25 mouse cellular contexts compared by ENCODE assay signal in the genomic region with DNA sequence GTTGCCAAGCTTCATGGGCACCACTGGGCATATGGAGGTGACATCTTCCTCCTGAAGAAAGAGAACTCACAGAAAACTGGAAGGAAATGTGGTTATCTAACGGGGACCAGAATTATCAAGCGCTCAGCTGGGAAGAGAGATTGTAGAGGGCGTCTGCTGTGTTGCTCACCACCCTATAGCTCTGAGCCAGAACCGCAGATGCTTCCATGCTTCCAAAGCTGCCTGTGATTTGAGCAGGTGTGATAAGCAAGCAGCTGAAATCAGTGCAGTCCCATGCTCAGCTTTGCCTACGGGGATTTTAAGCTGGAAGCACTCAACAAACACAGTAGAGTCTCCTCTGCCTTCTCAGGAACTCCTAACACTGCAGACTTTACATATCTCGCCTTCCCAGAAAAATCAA.
A peak's percentile ranks its signal among the peaks of the same experiment; 100 is the strongest.
DNase-seq lines count a peak whose midpoint lies in the region; ATAC-seq and TF ChIP-seq lines count a peak whose summit lies in the region.
"Had no signal": no experiment of that assay in that cellular context is flagged by ENCODE, and none has a peak within 500 bp of the region (broad histone marks: within the 10 kb centered on the region; RNA-seq: fewer than 3 reads in every experiment).

No protein-coding gene starts in this region.

- H3K9ac ChIP-seq in MEL (ENCODE audit: control insufficient read depth, low read depth, low read length, poor library complexity, severe bottlenecking) = no peak overlapping the region
- no peak overlapping the region for H3K9ac ChIP-seq in hindbrain, embryonic 14.5 days
- H3K9ac ChIP-seq: embryonic facial prominence, embryonic 15.5 days; hindbrain, embryonic 13.5 days; midbrain, embryonic 15.5 days; neural tube, embryonic 12.5 days had no signal

- ATAC-seq in hindbrain, embryonic 14.5 days (ENCODE audit: low FRiP score) = no peak
- ATAC-seq: activated CD4-positive, CD25-positive, alpha-beta regulatory T cell, adult 4 months; inflammation-experienced regulatory T-cells, adult 6 months; lung, postnatal 0 days; midbrain, embryonic 15.5 days had no signal

- intact Hi-C loops in heart, postnatal 14 days (cut with DNase I) = no loop called here

- TF ChIP-seq POLR2A in MEL (IDR thresholded peaks at IDR 0.05; ENCODE audit: control insufficient read depth in 1 of 2, insufficient read depth in 1 of 2, low read depth in 1 of 2, low read length in 2 of 2, poor library complexity in 1 of 2) = no peak
- TF ChIP-seq POLR2A in brain, embryonic 14.5 days (IDR thresholded peaks at IDR 0.05; ENCODE audit: borderline replicate concordance, extremely low read depth, insufficient read depth, insufficient read length, poor library complexity, severe bottlenecking) = no peak

- DNase-seq in heart, adult 11 months = peak; percentile 30
- DNase-seq in heart, postnatal 14 days = no peak
- peak; percentile 6 for DNase-seq in MEL (ENCODE audit: low read depth, low spot score)
- peak; percentile 60 for DNase-seq in brain, embryonic 14.5 days (ENCODE audit: low read depth)
- DNase-seq in right cerebral cortex, postnatal 25 days = peak; percentile 26
- no peak for DNase-seq in Muller cell, postnatal 12 days (ENCODE audit: inconsistent ontology term)
- no peak for DNase-seq in hindbrain, embryonic 14.5 days (ENCODE audit: low spot score)
- DNase-seq: adrenal gland, postnatal 10 days; B cell, adult 2 months; cerebellum, adult 9-10 months; gastrocnemius, postnatal 36 days; heart, postnatal 36 days; kidney, adult 8-10 months; kidney, postnatal 10 days had no signal

- WGBS in hindbrain, embryonic 14.5 days = 83% methylated on average over 6 of the region's 6 CpGs

- no peak overlapping the region for H3K27ac ChIP-seq in MEL (ENCODE audit: control insufficient read depth, low read depth, low read length)
- H3K27ac ChIP-seq in hindbrain, embryonic 14.5 days = no peak overlapping the region
- H3K27ac ChIP-seq: embryonic facial prominence, embryonic 15.5 days; hindbrain, embryonic 13.5 days; macrophage; midbrain, embryonic 15.5 days; neural tube, embryonic 12.5 days; stomach, postnatal 0 days had no signal

- no peak overlapping the region for H3K4me3 ChIP-seq in MEL (ENCODE audit: control insufficient read depth in 1 of 2, insufficient read depth in 1 of 2, low read depth in 2 of 2, low read length in 2 of 2)
- no peak overlapping the region for H3K4me3 ChIP-seq in hindbrain, embryonic 14.5 days (replicated peaks; ENCODE audit: low read length)
- H3K4me3 ChIP-seq: embryonic facial prominence, embryonic 15.5 days; hindbrain, embryonic 13.5 days; midbrain, embryonic 15.5 days; neural tube, embryonic 12.5 days had no signal

- H3K79me2 ChIP-seq in MEL (ENCODE audit: control insufficient read depth, insufficient read depth, low read length, poor library complexity) = no peaks in the 10 kb centered on the region

- no peaks in the 10 kb centered on the region; a peak in 1 of 4 replicates for H3K27me3 ChIP-seq in MEL (ENCODE audit: control insufficient read depth in 1 of 2, insufficient read depth in 2 of 2, low read length in 2 of 2)
- no peaks in the 10 kb centered on the region for H3K27me3 ChIP-seq in hindbrain, embryonic 14.5 days (ENCODE audit: control insufficient read depth, insufficient read depth, low read length)
- H3K27me3 ChIP-seq: CH12.LX; embryonic facial prominence, embryonic 15.5 days; hindbrain, embryonic 13.5 days; midbrain, embryonic 15.5 days; neural tube, embryonic 12.5 days had no signal

- no peak for TF ChIP-seq EP300 in MEL (IDR thresholded peaks at IDR 0.05; ENCODE audit: low read depth in 1 of 2, low read length in 2 of 2)

- H3K4me1 ChIP-seq in MEL (ENCODE audit: control insufficient read depth in 1 of 2, insufficient read depth in 2 of 2, low read length in 2 of 2) = peaks cover 0 to 3% of the 10 kb centered on the region in 2 experiments; a peak in 1 of 4 replicates
- H3K4me1 ChIP-seq in hindbrain, embryonic 14.5 days (replicated peaks; ENCODE audit: control insufficient read depth, insufficient read depth, low read length) = no peaks in the 10 kb centered on the region
- H3K4me1 ChIP-seq: neural tube, embryonic 12.5 days had no signal

- no peak overlapping the region for H3K4me2 ChIP-seq in hindbrain, embryonic 14.5 days (replicated peaks)
- H3K4me2 ChIP-seq: embryonic facial prominence, embryonic 15.5 days; hindbrain, embryonic 13.5 days; midbrain, embryonic 15.5 days; neural tube, embryonic 12.5 days had no signal

- H3K36me3 ChIP-seq in MEL (ENCODE audit: control insufficient read depth in 1 of 2, insufficient read depth in 2 of 2, low read length in 2 of 2) = peaks cover 0 to 2% of the 10 kb centered on the region in 2 experiments; a peak in 1 of 4 replicates
- H3K36me3 ChIP-seq in hindbrain, embryonic 14.5 days (replicated peaks; ENCODE audit: control insufficient read depth, insufficient read depth) = no peaks in the 10 kb centered on the region
- H3K36me3 ChIP-seq: embryonic facial prominence, embryonic 15.5 days; G1E; hindbrain, embryonic 13.5 days; midbrain, embryonic 15.5 days; neural tube, embryonic 12.5 days had no signal

- H3K9me3 ChIP-seq in MEL (replicated peaks; ENCODE audit: insufficient read depth, low read length) = no peaks in the 10 kb centered on the region
- H3K9me3 ChIP-seq in hindbrain, embryonic 14.5 days (ENCODE audit: control insufficient read depth, low read length) = no peaks in the 10 kb centered on the region
- H3K9me3 ChIP-seq: embryonic facial prominence, embryonic 15.5 days; G1E; hindbrain, embryonic 13.5 days; midbrain, embryonic 15.5 days; neural tube, embryonic 12.5 days had no signal

- no peak for TF ChIP-seq RAD21 in MEL (IDR thresholded peaks at IDR 0.05; ENCODE audit: low read depth, low read length)

- no peak for TF ChIP-seq CTCF in MEL (IDR thresholded peaks at IDR 0.05 in 2 of 3, conservative IDR thresholded peaks at IDR 0.05 in 1 of 3; ENCODE audit: control insufficient read depth in 1 of 3, insufficient read depth in 1 of 3, low read depth in 2 of 3, low read length in 3 of 3, poor library complexity in 1 of 3, severe bottlenecking in 1 of 3)
- no peak for TF ChIP-seq CTCF in brain, embryonic 14.5 days (IDR thresholded peaks at IDR 0.05; ENCODE audit: borderline replicate concordance, extremely low read depth, insufficient read depth, insufficient read length)

TF ChIP-seq in MEL, 35 proteins besides CTCF, POLR2A, EP300 and RAD21:
- TF ChIP-seq CHD1 (IDR thresholded peaks at IDR 0.05; ENCODE audit: low read depth, low read length) = no peak
- TF ChIP-seq RCOR1 (IDR thresholded peaks at IDR 0.05; ENCODE audit: low read depth, low read length) = peak; percentile 62; the same call in 1 of the 2 replicates
- TF ChIP-seq UBTF (IDR thresholded peaks at IDR 0.05; ENCODE audit: borderline replicate concordance, insufficient read depth, low read depth, low read length) = no peak
- no peak for TF ChIP-seq JUND (IDR thresholded peaks at IDR 0.05; ENCODE audit: low read depth, low read length)
- TF ChIP-seq ELF1 (IDR thresholded peaks at IDR 0.05; ENCODE audit: low read depth, low read length) = no peak
- no peak for TF ChIP-seq GABPA (IDR thresholded peaks at IDR 0.05; ENCODE audit: low read depth, low read length)
TF ChIP-seq in MEL: peak in this region for 1.

Comparison
In these comparisons a context has a peak if more than half of its experiments do, and no peak if none do; other contexts are left out.
1. DNase-seq: peak in heart, adult 11 months (single experiment), MEL (single experiment), brain, embryonic 14.5 days (single experiment) and right cerebral cortex, postnatal 25 days (single experiment); none in heart, postnatal 14 days (0 of 2), Muller cell, postnatal 12 days (single experiment) and hindbrain, embryonic 14.5 days (single experiment).